Mouse (Mus musculus) ES-Bruce4 (cell line): ENCODE measurements around the gene Eif2ak1. TPM values are rescaled to one million over a fixed set of nuclear protein-coding genes. Genes with fewer than 3 reads are reported as not detected.

ENCODE experiments used
- H3K27ac ChIP-seq: 2 replicates; pipeline ENCODE4 v1.5.1; 2012; ENCODE audit warnings: low read length, inconsistent platforms; ENCODE audit not compliant: insufficient read depth
- H3K27me3 ChIP-seq: 2 replicates; pipeline ENCODE4 v1.6.1; 2012; ENCODE audit warnings: mild to moderate bottlenecking, low read length, inconsistent platforms; ENCODE audit not compliant: control insufficient read depth, poor library complexity, insufficient read depth, severe bottlenecking
- H3K36me3 ChIP-seq: 2 replicates; pipeline ENCODE4 v1.6.1; 2012; ENCODE audit warnings: inconsistent platforms, mild to moderate bottlenecking, low read length, moderate library complexity; ENCODE audit not compliant: control insufficient read depth, poor library complexity, insufficient read depth, severe bottlenecking
- H3K4me1 ChIP-seq: one replicate; pipeline ENCODE4 v1.8.1; 2011; ENCODE audit warnings: low read length; ENCODE audit not compliant: control insufficient read depth, insufficient read depth
- H3K4me3 ChIP-seq: 2 replicates; pipeline ENCODE4 v1.5.1; 2011; ENCODE audit warnings: low read depth, mild to moderate bottlenecking, low read length
- H3K9ac ChIP-seq: 2 replicates; pipeline ENCODE4 v1.6.1; 2012; ENCODE audit warnings: low read depth, mild to moderate bottlenecking, inconsistent platforms; ENCODE audit not compliant: poor library complexity, severe bottlenecking
- H3K9me3 ChIP-seq: replicated peaks from 2 replicates; pipeline ENCODE4 v1.6.1; 2012; ENCODE audit warnings: mild to moderate bottlenecking, low read length, inconsistent platforms; ENCODE audit not compliant: control insufficient read depth, poor library complexity, insufficient read depth, severe bottlenecking
- CTCF ChIP-seq: IDR thresholded peaks from one replicate; pipeline ENCODE4 v1.8.1; 2011; ENCODE audit warnings: low read depth, low read length
- EP300 ChIP-seq: IDR thresholded peaks from 2 replicates; pipeline ENCODE4 v1.6.1; 2011; ENCODE audit warnings: low read depth, low read length; ENCODE audit not compliant: insufficient read depth
- POLR2A ChIP-seq: IDR thresholded peaks from one replicate; pipeline ENCODE4 v1.8.1; 2011; ENCODE audit warnings: low read length; ENCODE audit not compliant: insufficient read depth
- polyA plus RNA-seq: library from polyadenylated mRNA; stranded (reverse); fragments of >200 nt; gene quantifications from 2 replicates; pipeline ENCODE4 v1.2.4, GENCODE M21; 2011; ENCODE audit warnings: low read depth; ENCODE audit not compliant: missing spikeins, insufficient read depth, insufficient read length

Gene Eif2ak1
- polyA plus RNA-seq, 1 experiment = 23.3 TPM

DNA sequence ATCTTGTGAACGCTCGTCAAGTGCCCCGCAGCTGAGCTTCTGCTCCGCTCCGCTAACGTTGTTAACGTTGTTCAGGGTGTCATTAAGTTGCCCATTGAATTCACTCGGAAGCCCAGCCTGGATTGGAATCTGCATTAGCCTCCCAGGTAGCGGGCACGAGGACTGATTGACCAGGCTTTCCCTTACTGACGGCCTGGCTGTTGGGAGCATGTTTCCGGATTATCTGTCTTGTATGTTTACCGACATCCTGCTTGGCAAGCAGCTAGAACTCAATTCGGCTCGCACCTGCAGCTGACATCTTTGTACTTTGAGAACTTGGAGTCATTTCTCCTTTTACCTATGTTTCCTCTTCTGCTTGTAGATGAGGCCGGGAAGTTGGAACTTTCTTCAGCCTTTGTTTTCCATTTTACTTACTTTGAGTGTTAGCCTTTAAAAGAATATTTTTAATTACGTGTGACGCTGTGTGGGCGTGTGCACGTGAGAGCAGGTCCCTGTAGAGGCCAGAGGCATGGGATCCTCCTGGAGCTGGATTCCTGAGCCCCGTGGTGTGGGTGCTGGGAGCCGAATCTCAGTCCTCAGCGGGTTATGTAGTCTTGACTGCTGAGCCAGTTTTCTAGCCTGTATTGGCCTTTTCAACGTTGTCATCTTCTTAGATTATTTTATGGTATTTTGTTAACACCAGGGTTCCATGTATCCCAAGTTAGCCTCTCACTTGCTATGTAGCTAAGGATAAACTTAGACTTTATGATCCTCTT, 2.5 kb downstream of the Eif2ak1 start:
- TF ChIP-seq EP300 (no peak), CTCF (no peak), POLR2A (no peak)
- Histone ChIP-seq H3K4me3 (no peak overlapping the region), H3K36me3 (no peaks in the 10 kb centered on the region), H3K9ac (no peak overlapping the region), H3K9me3 (no peaks in the 10 kb centered on the region), H3K27me3 (no peaks in the 10 kb centered on the region), H3K4me1 (no peaks in the 10 kb centered on the region), H3K27ac (no peak overlapping the region)

DNA sequence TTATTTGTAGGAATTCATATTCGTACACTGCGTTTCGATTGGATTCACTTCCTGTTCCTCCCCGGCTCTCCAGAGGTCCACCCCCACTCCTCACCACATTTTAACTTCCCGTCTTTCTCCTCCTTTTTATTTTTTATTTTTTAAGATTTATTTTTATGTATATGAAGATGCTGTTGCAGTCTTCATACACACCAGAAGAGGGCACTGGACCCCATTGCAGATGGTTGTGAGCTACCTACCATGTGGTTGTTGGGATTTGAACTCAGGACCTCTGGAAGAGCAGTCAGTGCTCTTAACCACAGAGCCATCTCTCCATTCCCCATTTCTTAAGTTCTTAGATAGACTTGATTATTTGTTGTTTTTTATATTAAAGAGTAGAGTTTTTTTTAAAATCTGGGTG, 3.2 kb downstream of the Eif2ak1 start:
- Histone ChIP-seq H3K4me1 (no peaks in the 10 kb centered on the region), H3K27me3 (no peaks in the 10 kb centered on the region), H3K36me3 (no peaks in the 10 kb centered on the region), H3K9me3 (no peaks in the 10 kb centered on the region), H3K9ac (no peak overlapping the region), H3K4me3 (no peak overlapping the region), H3K27ac (no peak overlapping the region)
- TF ChIP-seq EP300 (no peak), POLR2A (no peak), CTCF (no peak)

- no peak overlapping the region for H3K4me3 ChIP-seq
- H3K9ac ChIP-seq = no peak overlapping the region
- peaks cover 7% of the 10 kb centered on the region for H3K36me3 ChIP-seq
- TF ChIP-seq POLR2A (no peak), CTCF (no peak), EP300 (no peak)
- no peak overlapping the region for H3K27ac ChIP-seq
- no peaks in the 10 kb centered on the region for H3K27me3 ChIP-seq
- no peaks in the 10 kb centered on the region for H3K4me1 ChIP-seq
- no peaks in the 10 kb centered on the region for H3K9me3 ChIP-seq
Observed at GRCm38 (mm10) chr5:143871547-143872169, 54.1 kb downstream of the Eif2ak1 start.

- TF ChIP-seq CTCF (no peak), POLR2A (no peak), EP300 (no peak)
- no peaks in the 10 kb centered on the region for H3K4me1 ChIP-seq
- no peaks in the 10 kb centered on the region for H3K27me3 ChIP-seq
- no peak overlapping the region for H3K9ac ChIP-seq
- H3K9me3 ChIP-seq = no peaks in the 10 kb centered on the region
- H3K4me3 ChIP-seq = no peak overlapping the region
- H3K36me3 ChIP-seq = peaks cover 10% of the 10 kb centered on the region
- H3K27ac ChIP-seq = no peak overlapping the region
Observed at GRCm38 (mm10) chr5:143874571-143874970, 57.0 kb downstream of the Eif2ak1 start.

DNA sequence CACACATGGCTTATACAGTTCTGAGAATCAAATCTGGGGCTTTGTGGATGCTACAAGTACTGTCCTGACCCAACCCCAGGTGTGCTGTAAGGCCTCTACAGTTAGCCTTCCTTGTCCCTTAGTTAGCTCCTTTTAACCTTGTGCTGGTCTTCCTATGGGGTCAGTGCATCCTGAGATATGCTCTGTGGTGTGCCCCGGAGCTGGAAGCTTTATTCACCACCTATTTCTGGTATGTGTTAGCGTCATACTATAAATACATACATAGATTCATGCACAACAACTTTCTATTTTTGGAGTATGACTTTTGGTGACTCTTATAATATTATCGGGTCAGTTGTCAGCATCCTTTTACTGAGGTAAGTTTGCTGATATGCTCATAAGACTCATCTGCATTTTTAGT, 67.7 kb downstream of the Eif2ak1 start:
- Histone ChIP-seq H3K27ac (no peak overlapping the region), H3K27me3 (no peaks in the 10 kb centered on the region), H3K36me3 (peaks cover 34% of the 10 kb centered on the region), H3K4me1 (no peaks in the 10 kb centered on the region), H3K9ac (no peak overlapping the region), H3K4me3 (no peak overlapping the region), H3K9me3 (no peaks in the 10 kb centered on the region)
- TF ChIP-seq EP300 = no peak
- no peak for TF ChIP-seq POLR2A
- no peak for TF ChIP-seq CTCF

- H3K4me3 ChIP-seq = no peak overlapping the region
- no peak for TF ChIP-seq POLR2A
- TF ChIP-seq EP300 = no peak
Observed at GRCm38 (mm10) chr5:143890741-143891140, 73.2 kb downstream of the Eif2ak1 start.

More at GRCm38 (mm10) chr5:143890741-143891140, 73.2 kb downstream of the Eif2ak1 start:
- Histone ChIP-seq H3K9me3 (no peaks in the 10 kb centered on the region), H3K27me3 (no peaks in the 10 kb centered on the region), H3K9ac (no peak overlapping the region), H3K27ac (no peak overlapping the region), H3K36me3 (peaks cover 21% of the 10 kb centered on the region), H3K4me1 (no peaks in the 10 kb centered on the region)
